Mouse (Mus musculus): ENCODE results near the gene Gm20850. TPM values are rescaled to one million over a fixed set of nuclear protein-coding genes. Genes with fewer than 3 reads are reported as not detected.
"Not testable (repeated sequence)": the region's sequence is repeated elsewhere in the genome, so short reads cannot be mapped to it uniquely, and the experiment has no call there.

Gm20850 gene
- polyA plus RNA-seq (2015; fragmentation: Nextera tagmentation; extraction: Ambion mirVana): not detected in 2 replicates

DNA sequence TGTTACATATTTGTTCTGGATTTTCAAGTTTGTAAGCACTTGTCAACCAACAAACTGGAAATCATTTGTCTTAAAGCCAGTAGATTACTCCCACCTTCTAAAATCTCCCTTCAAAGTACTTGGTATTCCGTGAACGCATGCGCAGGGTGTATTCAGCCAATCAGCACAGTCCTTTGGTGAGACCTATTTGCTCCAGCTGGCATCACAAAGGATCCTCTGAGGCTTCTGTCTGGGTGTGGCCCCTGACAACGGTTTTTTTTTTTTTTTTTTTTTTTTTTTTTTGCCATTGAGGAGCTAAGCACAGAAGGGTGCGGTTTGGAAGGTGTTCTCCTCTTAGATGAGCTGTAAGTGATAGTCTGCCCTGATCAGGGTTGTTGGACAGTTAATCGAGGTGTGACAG is at the start of gene Gm20850:
Gene Gm20850 (plus strand): TSS at position 301 of the 400 bp plus-strand sequence.
- H3K36me3 ChIP-seq; H3K4me1 ChIP-seq; H3K27me3 ChIP-seq; ATAC-seq (replicated peaks); H3K9me3 ChIP-seq; H3K9ac ChIP-seq (replicated peaks); H3K4me3 ChIP-seq; H3K4me2 ChIP-seq (replicated peaks); H3K27ac ChIP-seq (replicated peaks): not testable (repeated sequence)
- no CpG with 5 or more reads among the region's 6 CpGs for WGBS
